Mouse (Mus musculus): ENCODE measurements around the gene Gbp10. TPM values are rescaled to one million over a fixed set of nuclear protein-coding genes. Genes with fewer than 3 reads are reported as not detected.
"Not testable (repeated sequence)": the region's sequence is repeated elsewhere in the genome, so short reads cannot be mapped to it uniquely, and the experiment has no call there.

The Gbp10 gene
- total RNA-seq (2022) = under 1 TPM in 2 of 4 experiments, not detected in 2; 0.22 to 0.25 TPM

DNA sequence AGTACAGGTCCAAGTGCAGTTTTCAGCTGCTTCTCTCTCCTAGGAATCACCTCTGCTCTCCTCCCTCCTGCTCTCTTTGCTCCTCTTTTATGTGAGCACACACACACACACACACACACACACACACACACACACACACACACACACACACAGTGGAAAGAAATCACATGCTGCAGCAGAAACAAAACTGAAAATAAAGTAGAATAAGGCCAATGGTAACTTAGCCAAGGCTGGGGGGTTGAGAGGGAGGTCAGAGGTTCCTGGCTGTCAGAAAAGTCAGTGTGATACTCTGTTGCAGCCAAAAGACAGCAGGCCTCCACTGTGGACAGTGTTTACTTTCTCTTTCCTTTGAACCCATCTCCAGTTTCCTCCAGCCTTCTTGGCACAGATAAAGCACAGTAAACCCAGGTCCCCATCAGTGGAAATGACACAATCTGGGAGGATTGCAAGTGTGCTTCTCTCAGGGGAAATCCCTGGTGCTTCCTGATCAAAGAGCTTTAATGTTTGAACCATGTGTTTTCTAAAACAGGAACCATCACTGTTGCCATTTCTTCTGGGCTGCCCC is at the start of gene Gbp10:
Gbp10 (minus strand) TSS at position 51 of the 565 bp plus-strand sequence.
- not testable (repeated sequence) for DNase-seq (ENCODE audit: low spot score in 2 of 2)

DNA sequence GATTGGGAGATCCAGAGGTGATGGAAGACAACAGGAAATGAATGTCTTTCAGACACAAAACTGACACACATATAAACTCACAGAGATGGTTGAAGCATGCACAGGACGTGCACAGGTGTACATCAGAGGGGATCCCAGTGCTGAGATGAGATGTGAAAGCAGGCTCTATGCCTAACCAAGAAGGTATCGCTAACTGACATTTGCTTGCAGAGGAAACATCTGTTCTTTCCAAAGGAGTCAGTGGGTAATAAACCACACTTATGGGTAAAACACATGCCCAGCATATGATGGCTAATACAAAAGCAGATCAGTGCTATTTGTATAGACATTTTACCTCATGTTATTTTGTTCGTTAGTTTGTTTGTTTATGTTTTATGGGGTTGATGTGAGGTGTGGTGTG is 21.3 kb upstream of the Gbp10 start:
- DNase-seq (ENCODE audit: low spot score in 2 of 2) = not testable (repeated sequence)

DNA sequence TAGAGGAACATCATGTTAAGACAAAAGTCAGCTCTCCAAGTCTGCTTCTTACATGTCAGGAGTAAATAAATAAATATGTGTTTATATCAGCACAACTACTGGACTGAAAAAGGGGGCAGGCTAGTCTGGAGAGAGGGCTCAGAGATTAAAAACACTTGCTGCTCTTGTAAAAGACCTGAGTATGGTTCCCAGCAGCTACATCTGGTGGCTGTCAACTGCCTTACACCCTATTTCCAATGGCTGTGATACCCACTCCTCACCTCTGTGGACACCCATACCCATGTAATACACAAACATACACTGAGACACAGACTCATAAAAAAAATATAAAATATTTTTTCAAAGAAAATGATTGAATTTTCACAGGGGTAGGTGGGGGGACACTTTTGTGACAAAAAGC is 13.2 kb upstream of the Gbp10 start:
- DNase-seq (ENCODE audit: low spot score in 2 of 2) = no peak

DNA sequence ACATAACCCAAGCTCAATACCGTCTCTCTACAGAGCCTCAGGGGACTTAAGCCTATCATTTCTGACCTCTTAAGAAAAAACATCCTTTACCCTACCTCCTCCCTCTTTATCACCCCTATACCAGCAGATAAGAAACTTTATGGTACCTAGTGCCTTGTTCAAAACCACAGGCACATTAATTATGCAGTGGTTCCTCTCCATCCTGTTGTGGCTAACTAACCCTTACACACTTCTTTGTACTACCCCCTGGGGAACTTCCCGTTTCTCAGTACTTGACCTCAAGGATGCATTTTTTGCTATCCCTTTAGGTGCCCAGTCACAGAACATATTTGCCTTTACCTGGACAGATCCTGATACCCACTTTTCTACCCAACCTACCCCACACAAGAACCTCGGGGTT is 5.4 kb upstream of the Gbp10 start:
- DNase-seq (ENCODE audit: low spot score in 2 of 2) = not testable (repeated sequence)

DNA sequence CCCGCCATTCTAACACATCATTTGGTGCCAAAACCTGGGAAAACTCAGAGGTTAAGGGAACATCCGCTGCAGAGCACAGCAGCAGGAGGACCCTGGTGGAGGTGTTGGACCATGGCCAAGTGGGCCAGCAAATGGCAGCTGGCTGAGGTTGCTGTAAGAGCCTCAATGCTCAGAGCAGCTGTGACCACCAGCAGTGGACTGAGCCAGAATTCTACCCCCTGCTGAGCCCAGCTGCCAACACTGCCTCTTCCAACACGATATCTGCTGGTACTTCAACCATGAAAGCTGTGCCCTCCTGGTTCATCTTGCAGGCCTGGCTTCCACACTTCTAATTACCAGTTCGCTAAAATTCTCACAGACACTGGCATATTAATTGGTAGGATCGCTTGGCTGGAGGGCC is 1.6 kb upstream of the Gbp10 start:
- not testable (repeated sequence) for DNase-seq (ENCODE audit: low spot score in 2 of 2)

DNA sequence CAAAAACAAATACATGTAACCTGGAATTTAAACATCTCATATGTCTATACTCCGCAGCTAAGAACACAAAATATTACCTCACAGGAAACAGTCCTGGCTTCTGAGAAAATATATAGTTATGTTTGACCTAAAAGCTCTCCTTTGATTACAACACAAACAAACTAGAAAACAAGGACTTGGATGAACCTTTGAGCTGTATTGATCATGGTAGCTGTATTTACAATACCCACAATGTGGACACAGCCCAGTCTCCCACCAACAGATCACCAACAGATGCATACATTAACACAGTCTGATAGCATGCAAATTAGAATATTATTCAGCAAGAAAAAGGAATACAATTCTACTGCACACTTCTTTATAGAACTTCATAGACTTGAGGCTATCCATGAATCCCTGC is 931 bp downstream of the Gbp10 start:
- not testable (repeated sequence) for DNase-seq (ENCODE audit: low spot score in 2 of 2)

DNA sequence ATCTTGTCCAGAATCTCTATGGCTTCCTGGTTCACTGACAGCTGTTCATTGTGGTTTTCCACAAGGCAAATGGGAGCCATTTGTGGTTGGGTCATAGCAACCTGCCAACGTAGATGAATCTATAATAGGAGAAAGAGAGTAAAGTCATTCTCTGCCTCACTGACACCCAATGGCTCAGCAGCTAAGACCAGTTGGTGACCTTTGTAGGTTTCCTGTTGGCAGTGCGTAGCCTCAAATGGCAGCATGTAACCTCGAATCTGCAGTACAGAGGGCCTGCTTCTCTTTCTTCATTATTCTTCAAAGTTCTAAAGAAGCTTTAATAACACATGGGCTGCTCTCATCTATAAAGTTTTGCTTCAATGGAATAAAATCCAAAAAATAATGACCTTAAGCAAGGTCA is 3.3 kb downstream of the Gbp10 start:
- not testable (repeated sequence) for DNase-seq (ENCODE audit: low spot score in 2 of 2)

DNA sequence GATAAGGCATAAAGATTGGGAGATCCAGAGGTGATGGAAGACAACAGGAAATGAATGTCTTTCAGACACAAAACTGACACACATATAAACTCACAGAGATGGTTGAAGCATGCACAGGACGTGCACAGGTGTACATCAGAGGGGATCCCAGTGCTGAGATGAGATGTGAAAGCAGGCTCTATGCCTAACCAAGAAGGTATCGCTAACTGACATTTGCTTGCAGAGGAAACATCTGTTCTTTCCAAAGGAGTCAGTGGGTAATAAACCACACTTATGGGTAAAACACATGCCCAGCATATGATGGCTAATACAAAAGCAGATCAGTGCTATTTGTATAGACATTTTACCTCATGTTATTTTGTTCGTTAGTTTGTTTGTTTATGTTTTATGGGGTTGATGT is 30.4 kb downstream of the Gbp10 start:
- DNase-seq (ENCODE audit: low spot score in 2 of 2) = not testable (repeated sequence)

DNA sequence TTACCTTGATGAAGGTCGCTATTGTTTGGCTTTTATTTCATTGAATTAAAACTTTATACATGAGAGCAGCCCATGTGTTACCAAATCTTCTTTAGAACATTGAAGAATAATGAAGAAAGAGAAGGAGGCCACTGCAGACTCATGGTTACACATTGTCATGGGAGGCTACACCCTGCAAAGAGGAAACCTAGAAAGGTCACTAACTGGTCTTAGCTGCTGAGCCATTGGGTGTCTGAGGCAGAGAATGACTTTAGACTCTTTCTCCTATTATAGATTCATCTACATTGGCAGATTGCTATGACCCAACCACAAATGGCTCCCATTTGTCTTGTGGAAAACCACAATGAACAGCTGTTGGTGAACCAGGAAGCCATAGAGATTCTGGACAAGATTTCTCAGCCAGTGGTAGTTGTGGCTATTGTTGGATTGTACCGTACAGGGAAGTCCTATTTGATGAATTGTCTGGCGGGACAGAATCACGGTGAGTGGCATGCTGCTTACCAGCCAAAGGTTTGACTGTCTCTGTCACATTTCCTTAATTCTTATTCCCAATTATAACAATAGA is 38.5 kb downstream of the Gbp10 start:
- not testable (repeated sequence) for DNase-seq (ENCODE audit: low spot score in 2 of 2)

DNA sequence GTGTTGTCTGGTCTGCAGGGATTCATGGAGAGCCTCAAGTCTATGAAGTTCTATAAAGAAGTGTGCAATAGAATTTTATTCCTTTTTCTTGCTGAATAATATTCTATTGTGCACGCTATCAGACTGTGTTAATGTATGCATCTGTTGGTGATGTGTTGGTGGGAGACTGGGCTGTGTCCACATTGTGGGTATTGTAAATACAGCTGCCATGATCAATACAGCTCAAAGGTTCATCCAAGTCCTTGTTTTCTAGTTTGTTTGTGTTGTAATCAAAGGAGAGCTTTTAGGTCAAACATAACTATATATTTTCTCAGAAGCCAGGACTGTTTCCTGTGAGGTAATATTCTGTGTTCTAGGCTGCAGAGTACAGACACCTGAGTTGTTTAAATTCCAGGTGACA is 40.2 kb downstream of the Gbp10 start:
- not testable (repeated sequence) for DNase-seq (ENCODE audit: low spot score in 2 of 2)

DNA sequence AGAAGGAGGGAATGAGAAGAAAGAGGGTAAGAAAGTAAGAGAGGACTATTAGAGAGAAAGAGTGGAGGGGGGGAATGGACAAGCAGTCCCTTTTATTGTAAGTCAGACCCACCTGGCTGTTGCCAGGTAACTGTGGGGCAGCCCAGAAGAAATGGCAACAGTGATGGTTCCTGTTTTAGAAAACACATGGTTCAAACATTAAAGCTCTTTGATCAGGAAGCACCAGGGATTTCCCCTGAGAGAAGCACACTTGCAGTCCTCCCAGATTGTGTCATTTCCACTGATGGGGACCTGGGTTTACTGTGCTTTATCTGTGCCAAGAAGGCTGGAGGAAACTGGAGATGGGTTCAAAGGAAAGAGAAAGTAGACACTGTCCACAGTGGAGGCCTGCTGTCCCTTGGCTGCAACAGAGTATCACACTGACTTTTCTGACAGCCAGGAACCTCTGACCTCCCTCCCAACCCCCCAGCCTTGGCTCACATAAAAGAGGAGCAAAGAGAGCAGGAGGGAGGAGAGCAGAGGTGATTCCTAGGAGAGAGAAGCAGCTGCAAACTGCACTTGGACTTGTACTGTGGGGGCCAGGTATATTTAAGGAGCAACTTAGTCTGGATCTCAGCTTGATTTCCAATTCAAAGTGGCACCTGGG is 41.3 kb downstream of the Gbp10 start:
- not testable (repeated sequence) for DNase-seq (ENCODE audit: low spot score in 2 of 2)

DNA sequence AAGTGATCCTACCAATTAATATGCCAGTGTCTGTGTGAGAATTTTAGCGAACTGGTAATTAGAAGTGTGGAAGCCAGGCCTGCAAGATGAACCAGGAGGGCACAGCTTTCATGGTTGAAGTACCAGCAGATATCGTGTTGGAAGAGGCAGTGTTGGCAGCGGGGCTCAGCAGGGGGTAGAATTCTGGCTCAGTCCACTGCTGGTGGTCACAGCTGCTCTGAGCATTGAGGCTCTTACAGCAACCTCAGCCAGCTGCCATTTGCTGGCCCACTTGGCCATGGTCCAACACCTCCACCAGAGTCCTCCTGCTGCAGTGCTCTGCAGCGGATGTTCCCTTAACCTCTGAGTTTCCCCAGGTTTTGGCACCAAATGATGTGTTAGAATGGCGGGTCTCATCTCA is 43.0 kb downstream of the Gbp10 start:
- DNase-seq (ENCODE audit: low spot score in 2 of 2) = not testable (repeated sequence)

DNA sequence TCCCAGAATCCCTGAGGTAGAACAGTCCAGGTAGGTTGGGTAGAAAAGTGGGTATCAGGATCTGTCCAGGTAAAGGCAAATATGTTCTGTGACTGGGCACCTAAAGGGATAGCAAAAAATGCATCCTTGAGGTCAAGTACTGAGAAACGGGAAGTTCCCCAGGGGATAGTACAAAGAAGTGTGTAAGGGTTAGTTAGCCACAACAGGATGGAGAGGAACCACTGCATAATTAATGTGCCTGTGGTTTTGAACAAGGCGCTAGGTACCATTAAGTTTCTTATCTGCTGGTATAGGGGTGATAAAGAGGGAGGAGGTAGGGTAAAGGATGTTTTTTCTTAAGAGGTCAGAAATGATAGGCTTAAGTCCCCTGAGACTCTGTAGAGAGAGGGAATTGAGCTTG is 46.8 kb downstream of the Gbp10 start:
- DNase-seq (ENCODE audit: low spot score in 2 of 2) = not testable (repeated sequence)

DNA sequence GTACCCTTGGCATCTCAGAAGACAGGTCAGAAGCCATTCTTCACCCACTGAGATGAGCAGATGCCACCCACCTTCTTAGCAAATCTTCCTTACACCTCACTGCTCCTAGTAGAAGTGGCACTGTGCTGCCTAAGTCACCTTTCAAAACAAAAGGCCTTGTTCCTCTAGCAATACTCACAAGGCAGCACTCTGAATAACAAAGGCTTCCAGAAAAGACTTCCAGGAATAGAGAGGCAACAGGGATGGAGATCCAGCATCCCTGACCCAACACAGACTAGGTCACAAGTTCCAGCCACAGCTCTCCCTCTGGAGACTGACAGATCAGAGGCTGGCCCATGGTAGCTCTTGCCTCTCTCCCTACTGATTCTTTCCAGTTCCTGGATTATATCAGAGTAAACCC is 57.9 kb downstream of the Gbp10 start:
- DNase-seq (ENCODE audit: low spot score in 2 of 2) = no peak

Other genes with a start within 250 kb of the Gbp10 start
- 1 to 10 TPM; 1.6 to 3.9 (median 2.8) TPM for gene Gbp9, start 100.0 kb downstream of the Gbp10 start, total RNA-seq (2022)
- under 1 TPM in 1 of 4 experiments, not detected in 3; 0.36 TPM for gene Gbp8, start 100.0 kb downstream of the Gbp10 start, total RNA-seq (2022)
- 1 to 10 TPM; 1.2 to 2.9 (median 1.6) TPM for gene Gbp4, start 99.9 kb downstream of the Gbp10 start, total RNA-seq (2022)
- not detected for gene Gm43302, start 54.2 kb upstream of the Gbp10 start, total RNA-seq (2022)
- gene Gbp6, start 54.2 kb upstream of the Gbp10 start, total RNA-seq (2022) = 1 to 10 TPM in 3 of 4 experiments, under 1 TPM in 1; 0.99 to 3.7 (median 2.3) TPM
- gene Lrrc8b, start 176.2 kb upstream of the Gbp10 start, total RNA-seq (2022) = 10 to 100 TPM; 57.6 to 59.7 (median 59.3) TPM